Mouse (Mus musculus): ENCODE results near the gene Scyl2. TPM values are rescaled to one million over a fixed set of nuclear protein-coding genes. Genes with fewer than 3 reads are reported as not detected.
A peak's percentile ranks its signal among the peaks of the same experiment; 100 is the strongest.

Gene Scyl2
- polyA plus RNA-seq, 1 experiment from 2014 or later = 6.7 TPM

DNA sequence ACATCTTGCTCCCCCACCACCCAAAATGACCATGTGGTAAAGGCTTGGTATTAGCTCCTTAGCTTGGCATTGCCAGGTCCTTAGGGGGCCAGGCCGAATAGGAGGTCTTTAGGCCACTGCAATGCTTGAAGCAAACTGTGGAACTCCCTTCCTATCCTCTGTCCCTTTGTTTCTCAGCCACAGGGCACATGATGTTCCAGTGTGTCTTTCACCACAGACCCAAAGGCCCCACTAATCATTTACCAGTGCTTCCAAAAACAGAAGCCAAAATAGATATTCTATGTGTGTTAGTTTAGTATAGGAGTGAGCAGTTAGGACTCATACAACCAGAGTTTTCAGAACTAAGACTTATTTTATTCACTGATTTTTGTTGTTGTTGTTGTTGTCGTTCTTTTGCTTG, 59.4 kb downstream of the Scyl2 start:
- ATAC-seq (replicated peaks; ENCODE audit: low FRiP score, low read depth) (no peak), DNase-seq (ENCODE audit: low spot score) (no peak)
- Histone ChIP-seq H3K27ac (no peak overlapping the region), H3K4me3 (replicated peaks; ENCODE audit: low read depth, low read length) (no peak overlapping the region), H3K36me3 (ENCODE audit: insufficient read depth, low read length) (no peaks in the 10 kb centered on the region), H3K9ac (ENCODE audit: low read depth, low read length) (no peak overlapping the region), H3K4me2 (ENCODE audit: low read length) (no peak overlapping the region), H3K9me3 (replicated peaks; ENCODE audit: low read length) (no peaks in the 10 kb centered on the region), H3K4me1 (replicated peaks; ENCODE audit: insufficient read depth, low read length) (no peaks in the 10 kb centered on the region), H3K27me3 (ENCODE audit: insufficient read depth, low read length) (no peaks in the 10 kb centered on the region)
- no peak for TF ChIP-seq CTCF (IDR thresholded peaks at IDR 0.05; ENCODE audit: low read depth)
- WGBS = 91% methylated on average over 2 of the region's 2 CpGs

DNA sequence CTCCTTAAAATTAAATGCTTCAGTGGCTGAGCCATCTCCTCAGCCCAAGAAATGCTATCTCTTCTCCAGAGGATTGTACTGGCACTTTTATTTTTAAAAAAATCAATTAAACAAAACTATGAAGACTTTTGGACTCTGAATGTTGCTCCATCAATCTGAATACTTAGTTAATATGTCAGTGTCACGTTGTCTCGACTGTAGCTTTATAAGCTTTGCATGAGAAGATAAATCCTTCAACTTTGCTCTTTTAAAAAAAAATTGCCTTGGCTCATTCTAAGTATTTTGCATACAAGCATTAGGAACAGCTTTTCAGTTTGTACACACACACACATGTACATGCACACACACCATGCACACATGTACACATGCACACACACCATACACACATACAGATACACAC, 61.9 kb downstream of the Scyl2 start:
- Histone ChIP-seq H3K9me3 (replicated peaks; ENCODE audit: low read length) (no peaks in the 10 kb centered on the region), H3K27me3 (ENCODE audit: insufficient read depth, low read length) (no peaks in the 10 kb centered on the region), H3K36me3 (ENCODE audit: insufficient read depth, low read length) (no peaks in the 10 kb centered on the region), H3K4me3 (replicated peaks; ENCODE audit: low read depth, low read length) (no peak overlapping the region), H3K4me2 (ENCODE audit: low read length) (no peak overlapping the region), H3K9ac (ENCODE audit: low read depth, low read length) (no peak overlapping the region), H3K4me1 (replicated peaks; ENCODE audit: insufficient read depth, low read length) (no peaks in the 10 kb centered on the region), H3K27ac (no peak overlapping the region)
- DNase-seq (ENCODE audit: low spot score) (no peak), ATAC-seq (replicated peaks; ENCODE audit: low FRiP score, low read depth) (no peak)
- TF ChIP-seq CTCF (IDR thresholded peaks at IDR 0.05; ENCODE audit: low read depth) = no peak
- WGBS = 49% methylated on average over 2 of the region's 2 CpGs

DNA sequence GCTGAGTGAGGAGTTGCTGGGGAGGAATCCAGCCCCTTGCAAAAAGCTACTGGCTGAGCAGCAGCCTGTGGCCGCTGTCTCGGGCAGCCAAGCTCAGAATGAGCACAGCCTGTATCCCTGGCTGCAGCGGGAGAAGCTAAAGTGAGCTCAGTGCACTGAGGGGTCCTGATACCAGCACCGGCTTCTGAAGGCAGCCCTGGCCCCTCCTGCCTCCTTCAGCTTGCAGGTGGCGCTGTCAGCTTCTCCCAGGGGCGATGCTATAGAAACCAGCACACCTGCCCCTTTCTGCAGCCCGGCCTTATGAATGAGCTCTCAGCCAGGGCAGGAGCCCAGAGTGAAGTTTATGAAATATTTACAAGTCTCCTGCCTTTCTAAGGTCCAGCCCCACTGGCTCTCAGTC, 65.0 kb downstream of the Scyl2 start, which contains the start of gene Slc17a8:
TSS of gene Slc17a8 (minus strand) at position 125 of the 400 bp plus-strand sequence.
- H3K9me3 ChIP-seq (replicated peaks; ENCODE audit: low read length) = no peaks in the 10 kb centered on the region
- 0 out of 2 replicates have a peak, but pooled peaks have one; percentile 6 for TF ChIP-seq CTCF (IDR thresholded peaks at IDR 0.05; ENCODE audit: low read depth)
- WGBS = 27% methylated on average over 7 of the region's 7 CpGs
- H3K4me2 ChIP-seq (ENCODE audit: low read length) = no peak within 1 kb of the TSS
- no peaks in the 10 kb centered on the region for H3K4me1 ChIP-seq (replicated peaks; ENCODE audit: insufficient read depth, low read length)
- peak; percentile 6 for DNase-seq (ENCODE audit: low spot score)
- H3K36me3 ChIP-seq (ENCODE audit: insufficient read depth, low read length) = no peaks in the 10 kb centered on the region
- no peak within 1 kb of the TSS for H3K9ac ChIP-seq (ENCODE audit: low read depth, low read length)
- no peak within 1 kb of the TSS for H3K27ac ChIP-seq
- H3K4me3 ChIP-seq (replicated peaks; ENCODE audit: low read depth, low read length) = no peak within 1 kb of the TSS
- ATAC-seq (replicated peaks; ENCODE audit: low FRiP score, low read depth) = no peak
- no peaks in the 10 kb centered on the region for H3K27me3 ChIP-seq (ENCODE audit: insufficient read depth, low read length)

DNA sequence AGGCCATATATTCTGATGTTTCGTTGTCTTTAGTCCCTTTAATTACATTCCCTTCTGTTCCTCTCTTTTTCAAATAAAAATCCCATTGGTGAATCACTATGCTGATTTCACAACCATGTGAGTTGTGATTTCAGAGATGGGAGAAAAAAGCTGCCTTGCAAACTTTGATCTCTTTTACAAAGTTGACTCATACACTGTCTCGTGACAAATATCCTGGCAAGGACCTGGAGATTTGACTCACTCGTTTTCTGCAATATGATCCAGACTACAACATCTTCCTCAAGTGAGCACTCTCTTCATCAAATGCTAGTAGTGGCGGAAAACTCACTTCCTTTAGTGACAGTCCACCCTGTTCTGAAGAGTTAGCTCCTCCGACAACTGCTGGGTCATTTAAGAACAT, 86.8 kb downstream of the Scyl2 start:
- Histone ChIP-seq H3K4me3 (replicated peaks; ENCODE audit: low read depth, low read length) (no peak overlapping the region), H3K27me3 (ENCODE audit: insufficient read depth, low read length) (no peaks in the 10 kb centered on the region), H3K9me3 (replicated peaks; ENCODE audit: low read length) (no peaks in the 10 kb centered on the region), H3K36me3 (ENCODE audit: insufficient read depth, low read length) (no peaks in the 10 kb centered on the region), H3K27ac (no peak overlapping the region), H3K4me2 (ENCODE audit: low read length) (no peak overlapping the region), H3K9ac (ENCODE audit: low read depth, low read length) (no peak overlapping the region), H3K4me1 (replicated peaks; ENCODE audit: insufficient read depth, low read length) (no peaks in the 10 kb centered on the region)
- WGBS = 68% methylated on average over 5 of the region's 5 CpGs
- TF ChIP-seq CTCF (IDR thresholded peaks at IDR 0.05; ENCODE audit: low read depth) = no peak
- ATAC-seq (replicated peaks; ENCODE audit: low FRiP score, low read depth) (no peak), DNase-seq (ENCODE audit: low spot score) (no peak)

DNA sequence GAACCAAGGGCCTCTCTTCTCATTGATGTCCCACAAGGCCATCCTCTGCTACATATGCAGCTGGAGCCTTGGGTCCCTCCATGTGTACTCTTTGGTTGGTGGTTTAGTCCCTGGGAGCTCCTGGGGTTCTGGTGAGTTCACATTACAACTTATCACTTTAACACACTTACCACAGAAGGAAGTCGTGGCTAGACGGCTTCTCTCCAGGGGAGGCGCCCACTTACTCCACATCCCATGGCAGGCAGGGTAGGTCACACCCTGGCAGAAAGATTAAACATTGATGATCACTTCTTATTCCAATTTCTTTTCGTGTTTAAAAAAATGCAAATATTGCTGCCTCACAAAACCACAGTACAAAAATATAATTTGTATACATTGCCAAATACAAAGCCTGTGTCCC, 88.8 kb downstream of the Scyl2 start:
- ATAC-seq (replicated peaks; ENCODE audit: low FRiP score, low read depth) = no peak
- no peak for DNase-seq (ENCODE audit: low spot score)
- Histone ChIP-seq H3K27me3 (ENCODE audit: insufficient read depth, low read length) (no peaks in the 10 kb centered on the region), H3K4me3 (replicated peaks; ENCODE audit: low read depth, low read length) (no peak overlapping the region), H3K9ac (ENCODE audit: low read depth, low read length) (no peak overlapping the region), H3K27ac (no peak overlapping the region), H3K9me3 (replicated peaks; ENCODE audit: low read length) (no peaks in the 10 kb centered on the region), H3K4me1 (replicated peaks; ENCODE audit: insufficient read depth, low read length) (no peaks in the 10 kb centered on the region), H3K4me2 (ENCODE audit: low read length) (no peak overlapping the region), H3K36me3 (ENCODE audit: insufficient read depth, low read length) (no peaks in the 10 kb centered on the region)
- TF ChIP-seq CTCF (IDR thresholded peaks at IDR 0.05; ENCODE audit: low read depth) = no peak
- 81% methylated on average over 4 of the region's 4 CpGs for WGBS

DNA sequence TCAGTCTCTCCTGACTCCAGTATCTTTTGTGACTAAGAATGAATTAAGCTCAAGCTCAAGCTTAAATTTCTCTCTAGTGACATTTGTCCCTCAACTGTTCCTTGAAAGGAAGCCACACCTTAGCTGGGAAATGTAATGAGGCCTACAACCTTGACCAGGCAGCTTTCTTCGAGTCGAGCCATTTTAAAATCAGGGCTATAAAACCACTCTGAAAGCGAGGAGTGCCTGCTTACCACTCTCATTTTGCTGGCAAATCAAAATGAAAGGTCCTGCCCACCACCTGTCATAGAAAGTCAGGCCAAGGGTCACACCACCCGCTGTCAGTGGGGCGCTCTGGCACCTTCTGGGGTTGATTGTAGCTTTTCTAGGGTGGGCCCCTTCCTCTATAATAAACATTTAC, 90.2 kb downstream of the Scyl2 start:
- DNase-seq (ENCODE audit: low spot score) = no peak
- Histone ChIP-seq H3K4me2 (ENCODE audit: low read length) (no peak overlapping the region), H3K4me1 (replicated peaks; ENCODE audit: insufficient read depth, low read length) (no peaks in the 10 kb centered on the region), H3K27me3 (ENCODE audit: insufficient read depth, low read length) (no peaks in the 10 kb centered on the region), H3K4me3 (replicated peaks; ENCODE audit: low read depth, low read length) (no peak overlapping the region), H3K9me3 (replicated peaks; ENCODE audit: low read length) (no peaks in the 10 kb centered on the region), H3K27ac (no peak overlapping the region), H3K36me3 (ENCODE audit: insufficient read depth, low read length) (no peaks in the 10 kb centered on the region), H3K9ac (ENCODE audit: low read depth, low read length) (no peak overlapping the region)
- 75% methylated on average over 5 of the region's 5 CpGs for WGBS
- TF ChIP-seq CTCF (IDR thresholded peaks at IDR 0.05; ENCODE audit: low read depth) = no peak
- ATAC-seq (replicated peaks; ENCODE audit: low FRiP score, low read depth) = no peak

DNA sequence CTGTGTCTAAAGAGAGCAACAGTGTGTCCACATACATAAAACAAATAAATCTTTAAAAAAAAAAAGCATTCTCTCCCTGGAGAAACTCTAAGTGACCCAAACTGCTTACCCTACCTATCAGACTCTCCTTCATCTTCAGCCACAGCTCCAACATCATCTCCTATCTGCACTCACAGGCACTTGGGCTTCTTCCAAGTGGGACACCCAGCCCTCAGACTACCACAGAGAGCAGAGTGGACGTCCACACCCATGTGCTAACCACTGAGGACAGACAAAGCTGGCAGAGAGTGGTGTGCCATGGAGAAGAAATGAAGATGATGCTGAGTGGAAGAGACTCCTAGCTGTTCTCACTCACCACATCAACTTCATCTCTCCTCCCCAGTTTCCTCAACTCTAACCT, 90.6 kb downstream of the Scyl2 start:
- TF ChIP-seq CTCF (IDR thresholded peaks at IDR 0.05; ENCODE audit: low read depth) = no peak
- Histone ChIP-seq H3K4me2 (ENCODE audit: low read length) (no peak overlapping the region), H3K9ac (ENCODE audit: low read depth, low read length) (no peak overlapping the region), H3K36me3 (ENCODE audit: insufficient read depth, low read length) (no peaks in the 10 kb centered on the region), H3K27me3 (ENCODE audit: insufficient read depth, low read length) (no peaks in the 10 kb centered on the region), H3K27ac (no peak overlapping the region), H3K4me3 (replicated peaks; ENCODE audit: low read depth, low read length) (no peak overlapping the region), H3K4me1 (replicated peaks; ENCODE audit: insufficient read depth, low read length) (no peaks in the 10 kb centered on the region), H3K9me3 (replicated peaks; ENCODE audit: low read length) (no peaks in the 10 kb centered on the region)
- ATAC-seq (replicated peaks; ENCODE audit: low FRiP score, low read depth) (no peak), DNase-seq (ENCODE audit: low spot score) (no peak)
- 72% methylated on average over 1 of the region's 1 CpGs for WGBS

Measured in kidney, postnatal 0 days (tissue).